Mouse (Mus musculus) intestine, embryonic 16.5 days (tissue): ENCODE data around the gene Ift52. TPM values are rescaled to one million over a fixed set of nuclear protein-coding genes. Genes with fewer than 3 reads are reported as not detected.

ENCODE experiments used
- microRNA-seq: library from miRNA; unstranded; fragments of <30 nt; microRNA quantifications from one replicate; pipeline ENCODE4, GENCODE M21; 2016
- polyA plus RNA-seq: library from polyadenylated mRNA; unstranded; fragments of >200 nt; fragmentation: Nextera tagmentation; extraction: Ambion mirVana; gene quantifications from 2 replicates; pipeline ENCODE4 v1.2.1, GENCODE M21; 2015

Gene Ift52
- polyA plus RNA-seq, 1 experiment from 2014 or later = 48.1 TPM

Small RNA genes lying within 50 kb of the gene (microRNA-seq; reads per million reads assigned to microRNA genes)
- gene Gm22174 (not detected), gene Mir7003 (not detected)

Other genes starting within 250 kb of the Ift52 start
- 156 and 159 TPM in 2 replicates for gene Srsf6, start 85.8 kb upstream of the Ift52 start, polyA plus RNA-seq
- gene L3mbtl1, start 73.9 kb upstream of the Ift52 start, polyA plus RNA-seq = 0.09 TPM in 2 replicates
- 1.2 and 2.1 TPM in 2 replicates for gene Sgk2, start 30.0 kb upstream of the Ift52 start, polyA plus RNA-seq
- gene Mybl2, start 37.3 kb downstream of the Ift52 start, polyA plus RNA-seq = 18.0 and 19.0 TPM in 2 replicates
- gene Gtsf1l, start 70.5 kb downstream of the Ift52 start, polyA plus RNA-seq = not detected in 2 replicates
- gene Tox2, start 185.8 kb downstream of the Ift52 start, polyA plus RNA-seq = 5.6 and 5.7 TPM in 2 replicates